Comparison of ENCODE assay signal across 22 mouse cellular contexts in genomic region chr2:158596803-158597202, GRCm38 (mm10). TPM values are rescaled to one million over a fixed set of nuclear protein-coding genes. Genes with fewer than 3 reads are reported as not detected.
DNase-seq lines count a peak whose midpoint lies in the region; ATAC-seq lines count a peak whose summit lies in the region.
"Had no signal": no experiment of that assay in that cellular context is flagged by ENCODE, and none has a peak within 500 bp of the region (broad histone marks: within the 10 kb centered on the region; RNA-seq: fewer than 3 reads in every experiment).

No protein-coding gene starts in this region.

- no peak overlapping the region for H3K4me3 ChIP-seq in hindbrain, embryonic 13.5 days
- no peak overlapping the region for H3K4me3 ChIP-seq in hindbrain, embryonic 11.5 days (ENCODE audit: low read depth, low read length)
- H3K4me3 ChIP-seq in neural tube, embryonic 13.5 days, result no peak overlapping the region
- H3K4me3 ChIP-seq: embryonic facial prominence, embryonic 12.5 days; forebrain, embryonic 15.5 days; heart, embryonic 10.5 days had no signal

- no peak for DNase-seq in hindbrain, embryonic 11.5 days (ENCODE audit: low spot score)
- DNase-seq in neural tube, embryonic 10.5 days (ENCODE audit: extremely low spot score, low spot score), result no peak
- no peak for DNase-seq in urinary bladder, adult 18-20 months (ENCODE audit: low spot score in 2 of 2)
- no peak for DNase-seq in adrenal gland, postnatal 4 days (ENCODE audit: low spot score in 2 of 2)
- DNase-seq: adrenal gland, adult 8-10 months; adrenal gland, postnatal 36 days; cerebellum, adult 11 months; cerebellum, adult 8-10 months; cerebellum, postnatal 14 days; gastrocnemius, postnatal 36 days; heart, adult 18-20 months; heart, postnatal 10 days; heart, postnatal 4 days had no signal

- H3K27me3 ChIP-seq in hindbrain, embryonic 13.5 days, result peaks cover 38% of the 10 kb centered on the region
- peaks cover 7% of the 10 kb centered on the region for H3K27me3 ChIP-seq in hindbrain, embryonic 11.5 days (ENCODE audit: control insufficient read depth, insufficient read depth, low read length)
- H3K27me3 ChIP-seq in neural tube, embryonic 13.5 days, result peaks cover 67% of the 10 kb centered on the region
- H3K27me3 ChIP-seq: forebrain, embryonic 15.5 days had no signal

- 71% methylated on average over 1 of the region's 1 CpGs for WGBS in hindbrain, embryonic 13.5 days
- 66% methylated on average over 1 of the region's 1 CpGs for WGBS in hindbrain, embryonic 11.5 days
- 54% methylated on average over 1 of the region's 1 CpGs for WGBS in neural tube, embryonic 13.5 days

- no peaks in the 10 kb centered on the region for H3K36me3 ChIP-seq in hindbrain, embryonic 13.5 days
- no peaks in the 10 kb centered on the region for H3K36me3 ChIP-seq in hindbrain, embryonic 11.5 days (ENCODE audit: control insufficient read depth, insufficient read depth, low read length)
- no peaks in the 10 kb centered on the region for H3K36me3 ChIP-seq in neural tube, embryonic 13.5 days
- H3K36me3 ChIP-seq: embryonic facial prominence, embryonic 12.5 days; forebrain, embryonic 15.5 days; heart, embryonic 10.5 days had no signal

- ATAC-seq in hindbrain, embryonic 13.5 days (ENCODE audit: low FRiP score), result no peak
- ATAC-seq in hindbrain, embryonic 11.5 days (ENCODE audit: low FRiP score), result no peak
- no peak for ATAC-seq in neural tube, embryonic 13.5 days (ENCODE audit: low read depth)
- ATAC-seq in megakaryocyte, adult 5-6 weeks (ENCODE audit: poor library complexity, severe bottlenecking), result peak; percentile 80
- ATAC-seq: forebrain, embryonic 15.5 days had no signal

- H3K27ac ChIP-seq in hindbrain, embryonic 13.5 days, result peak overlapping the region; percentile 87; the same call in 1 of the 2 replicates
- H3K27ac ChIP-seq in hindbrain, embryonic 11.5 days (ENCODE audit: low read depth, low read length), result no peak overlapping the region
- peak overlapping the region; percentile 84 for H3K27ac ChIP-seq in neural tube, embryonic 13.5 days (replicated peaks)
- H3K27ac ChIP-seq: embryonic facial prominence, embryonic 12.5 days; forebrain, embryonic 15.5 days; heart, embryonic 10.5 days had no signal

- no peak overlapping the region for H3K4me2 ChIP-seq in hindbrain, embryonic 13.5 days
- H3K4me2 ChIP-seq in hindbrain, embryonic 11.5 days (replicated peaks; ENCODE audit: low read depth, low read length), result no peak overlapping the region
- no peak overlapping the region for H3K4me2 ChIP-seq in neural tube, embryonic 13.5 days
- H3K4me2 ChIP-seq: embryonic facial prominence, embryonic 12.5 days; forebrain, embryonic 15.5 days had no signal

- no peaks in the 10 kb centered on the region for H3K9me3 ChIP-seq in hindbrain, embryonic 13.5 days
- H3K9me3 ChIP-seq in hindbrain, embryonic 11.5 days (ENCODE audit: control insufficient read depth, low read length), result no peaks in the 10 kb centered on the region
- H3K9me3 ChIP-seq in neural tube, embryonic 13.5 days, result no peaks in the 10 kb centered on the region
- H3K9me3 ChIP-seq: embryonic facial prominence, embryonic 12.5 days; forebrain, embryonic 15.5 days; heart, embryonic 10.5 days had no signal

- peaks cover 62% of the 10 kb centered on the region for H3K4me1 ChIP-seq in hindbrain, embryonic 13.5 days (replicated peaks)
- 0 out of 2 replicates have a peak, but pooled peaks cover 4% of the 10 kb centered on the region for H3K4me1 ChIP-seq in hindbrain, embryonic 11.5 days (replicated peaks; ENCODE audit: control insufficient read depth, insufficient read depth, low read length)
- H3K4me1 ChIP-seq in neural tube, embryonic 13.5 days (replicated peaks), result peaks cover 49% of the 10 kb centered on the region

- H3K9ac ChIP-seq in hindbrain, embryonic 13.5 days, result no peak overlapping the region
- no peak overlapping the region for H3K9ac ChIP-seq in hindbrain, embryonic 11.5 days (ENCODE audit: low read depth, low read length)
- H3K9ac ChIP-seq in neural tube, embryonic 13.5 days, result no peak overlapping the region
- H3K9ac ChIP-seq: embryonic facial prominence, embryonic 12.5 days; forebrain, embryonic 15.5 days had no signal

RNA-seq across cellular contexts. Expression of gene Slc32a1, which starts 13.8 kb away (rescaled TPM):
- 6.6 and 8.1 TPM in 2 replicates for polyA plus RNA-seq in hindbrain, embryonic 13.5 days (2015; fragmentation: Nextera tagmentation; extraction: Ambion mirVana)
- polyA plus RNA-seq in hindbrain, embryonic 11.5 days (2014; fragmentation: Nextera tagmentation; extraction: Ambion mirVana), result 1.9 and 2.9 TPM in 2 replicates
- 6.2 and 7.4 TPM in 2 replicates for polyA plus RNA-seq in neural tube, embryonic 13.5 days (2015; fragmentation: Nextera tagmentation; extraction: Ambion mirVana)
- 0.07 TPM in 1 of 2 replicates, not detected in the other for total RNA-seq in megakaryocyte, adult 5-6 weeks (2015)
- 0.12 TPM in 1 of 2 replicates, not detected in the other for total RNA-seq in megakaryocyte, adult 5-6 weeks (2017)
- total RNA-seq in adrenal gland, postnatal 4 days (2021), result under 1 TPM in 1 of 2 experiments, not detected in 1; 0.54 TPM
- total RNA-seq: adrenal gland, postnatal 36 days; CH12.LX; gastrocnemius, adult 8-10 months; gastrocnemius, postnatal 36 days; heart, adult 18-20 months; heart, postnatal 10 days; heart, postnatal 4 days had no signal
- polyA plus RNA-seq: embryonic facial prominence, embryonic 12.5 days; heart, embryonic 10.5 days; heart, embryonic 14.5 days had no signal

RNA-seq across cellular contexts. Expression of gene Actr5, which starts 27.9 kb away (rescaled TPM):
- polyA plus RNA-seq in hindbrain, embryonic 13.5 days (2015; fragmentation: Nextera tagmentation; extraction: Ambion mirVana), result 12.4 and 12.6 TPM in 2 replicates
- polyA plus RNA-seq in hindbrain, embryonic 11.5 days (2014; fragmentation: Nextera tagmentation; extraction: Ambion mirVana), result 13.7 and 16.7 TPM in 2 replicates
- 10.5 and 11.1 TPM in 2 replicates for polyA plus RNA-seq in neural tube, embryonic 13.5 days (2015; fragmentation: Nextera tagmentation; extraction: Ambion mirVana)
- total RNA-seq in megakaryocyte, adult 5-6 weeks (2015), result 7.1 and 8.0 TPM in 2 replicates
- 13.0 and 13.1 TPM in 2 replicates for total RNA-seq in megakaryocyte, adult 5-6 weeks (2017)
- 10 to 100 TPM; 17.1 to 18.2 TPM for total RNA-seq in adrenal gland, postnatal 4 days (2021)
